Mouse (Mus musculus): ENCODE results near the gene Adh1.

Gene Adh1

GRCm38 (mm10) chr3:138291529-138292117 is 30.8 kb downstream of the Adh1 start:
- DNase-seq = no peak

GRCm38 (mm10) chr3:138293298-138293895 is 32.6 kb downstream of the Adh1 start:
- DNase-seq = no peak

GRCm38 (mm10) chr3:138300130-138300529 is 39.3 kb downstream of the Adh1 start:
- DNase-seq = no peak

GRCm38 (mm10) chr3:138302676-138303075 is 41.9 kb downstream of the Adh1 start:
- DNase-seq = no peak

GRCm38 (mm10) chr3:138303771-138304488 is 43.1 kb downstream of the Adh1 start:
- no peak for DNase-seq

- DNase-seq = no peak
Observed at GRCm38 (mm10) chr3:138304489-138304871, 43.7 kb downstream of the Adh1 start.

GRCm38 (mm10) chr3:138305486-138306289 is 44.9 kb downstream of the Adh1 start:
- DNase-seq = no peak

- no peak for DNase-seq
Observed at GRCm38 (mm10) chr3:138306290-138306683, 45.5 kb downstream of the Adh1 start.

- DNase-seq = no peak
Observed at GRCm38 (mm10) chr3:138309910-138310309, 49.1 kb downstream of the Adh1 start.

- no peak for DNase-seq
Observed at GRCm38 (mm10) chr3:138311015-138311414, 50.2 kb downstream of the Adh1 start.

GRCm38 (mm10) chr3:138312965-138313364 is 52.2 kb downstream of the Adh1 start, which contains the start of gene Adh6a:
Gene Adh6a (plus strand): TSS chr3:138313286.
- DNase-seq = no peak

- no peak for DNase-seq
Observed at GRCm38 (mm10) chr3:138316908-138317472, 56.2 kb downstream of the Adh1 start.

GRCm38 (mm10) chr3:138325001-138325400 is 64.2 kb downstream of the Adh1 start:
- no peak for DNase-seq

GRCm38 (mm10) chr3:138325466-138325865 is 64.7 kb downstream of the Adh1 start:
- no peak for DNase-seq

GRCm38 (mm10) chr3:138333910-138334309 is 73.1 kb downstream of the Adh1 start:
- DNase-seq = no peak

- DNase-seq = no peak
Observed at GRCm38 (mm10) chr3:138334320-138334719, 73.5 kb downstream of the Adh1 start.

- no peak for DNase-seq
Observed at GRCm38 (mm10) chr3:138335566-138335965, 74.8 kb downstream of the Adh1 start.

- no peak for DNase-seq
Observed at GRCm38 (mm10) chr3:138336104-138336754, 75.4 kb downstream of the Adh1 start.

Data from cerebellum, adult 11 months (tissue).